Mouse (Mus musculus) cerebellum, postnatal 10 days (tissue): Measurements from ENCODE around the gene Krtap4-1.

Source experiments
- DNase-seq, 2 experiments: peaks; one replicate each; pipeline ENCODE4 v3.0.0; 2021; ENCODE audit warnings: mixed read lengths in 2 of 2

Gene Krtap4-1

DNA sequence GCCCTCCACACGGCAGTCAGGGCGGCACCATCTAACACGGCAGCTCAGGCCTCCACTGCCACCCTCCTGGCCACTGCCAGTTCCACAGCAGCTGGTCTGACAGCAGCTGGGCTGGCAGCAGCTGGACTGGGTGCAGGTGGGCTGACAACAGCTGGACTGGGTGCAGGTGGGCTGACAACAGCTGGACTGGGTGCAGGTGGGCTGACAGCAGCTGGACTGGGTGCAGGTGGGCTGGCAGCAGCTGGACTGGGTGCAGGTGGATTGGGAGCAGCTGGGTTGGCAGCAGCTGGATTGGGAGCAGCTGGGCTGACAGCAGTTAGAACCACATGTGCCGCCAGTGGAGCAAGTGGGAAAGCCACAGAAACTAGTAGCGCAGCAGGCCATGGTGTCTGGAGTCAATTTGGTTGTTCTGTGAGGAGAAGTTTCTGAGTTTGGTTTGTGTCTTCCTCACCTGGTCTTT is 44.8 kb downstream of the Krtap4-1 start, which contains the start of gene Krtap1-4:
Gene Krtap1-4 (minus strand): TSS at position 410 of the 460 bp plus-strand sequence.
- no peak for DNase-seq

DNA sequence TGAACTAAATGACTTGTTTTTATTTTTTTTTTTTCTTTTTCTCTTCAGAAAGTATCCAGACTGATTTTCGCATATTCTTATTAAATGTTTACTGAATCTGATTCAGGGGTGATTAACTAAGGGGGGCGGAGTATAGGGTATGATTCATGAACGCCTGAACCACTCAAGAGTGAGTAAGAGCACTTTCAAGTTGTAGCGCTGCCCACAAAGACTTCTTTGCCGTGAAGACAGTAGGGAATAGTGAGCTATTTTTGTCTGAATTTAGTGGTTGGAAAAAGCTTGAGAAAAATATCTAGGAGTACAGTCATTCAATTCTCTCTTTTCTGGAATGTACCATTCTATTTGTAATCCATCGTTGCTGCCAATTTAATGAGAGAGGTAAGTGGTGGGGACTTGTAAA is 46.5 kb downstream of the Krtap4-1 start:
- DNase-seq: no peak

DNA sequence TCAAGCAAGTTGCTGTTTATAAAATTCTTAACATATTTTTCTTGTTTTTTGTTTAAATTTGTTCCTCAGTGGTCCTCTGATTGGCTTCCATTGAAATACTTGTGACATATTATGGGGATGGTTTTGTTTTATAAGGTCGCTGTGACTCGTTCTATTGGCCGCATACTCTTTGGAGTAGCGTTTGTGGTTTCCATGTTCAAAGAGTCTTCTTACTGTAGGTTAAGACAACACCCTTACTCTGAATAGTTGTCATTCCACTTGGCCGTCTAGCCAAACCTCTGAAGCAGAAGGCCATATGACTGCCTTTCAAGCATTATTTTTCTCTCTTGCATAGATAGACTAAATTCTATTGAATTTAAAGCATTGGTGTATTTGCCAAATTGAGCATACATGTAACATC is 47.0 kb downstream of the Krtap4-1 start:
- DNase-seq: no peak

DNA sequence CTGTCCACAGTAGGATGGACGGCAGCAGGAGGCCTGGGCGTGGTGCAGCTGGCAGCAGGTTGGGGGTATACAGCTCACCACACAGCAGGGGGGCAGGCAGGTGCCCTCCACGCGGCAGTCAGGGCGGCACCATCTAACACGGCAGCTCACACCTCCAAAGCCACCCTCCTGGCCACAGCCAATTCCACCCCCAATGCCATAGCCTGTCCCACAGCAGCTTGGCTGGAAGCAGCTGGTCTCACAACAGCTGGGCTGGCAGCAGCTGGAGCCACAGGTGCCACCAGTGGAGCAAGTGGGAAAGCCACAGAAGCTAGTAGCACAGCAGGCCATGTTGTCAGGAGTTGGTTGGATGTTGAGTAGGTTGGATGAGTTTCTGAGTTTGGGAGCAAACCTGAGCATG is 47.4 kb downstream of the Krtap4-1 start, which contains the start of gene Krtap1-5:
Gene Krtap1-5 (minus strand): TSS at position 381 of the 400 bp plus-strand sequence.
- no peak for DNase-seq
